Mouse (Mus musculus) forebrain, embryonic 16.5 days (tissue): ENCODE measurements around the gene Fzr1. TPM values are rescaled to one million over a fixed set of nuclear protein-coding genes. Genes with fewer than 3 reads are reported as not detected.
A peak's percentile ranks its signal among the peaks of the same experiment; 100 is the strongest.

ENCODE experiments used
- ATAC-seq: fragments of 200-750 bp; cut with Nextera tagmentation; 2 replicates; pipeline ENCODE4 v1.8.0; 2017; ENCODE audit warnings: mild to moderate bottlenecking, moderate library complexity
- H3K27ac ChIP-seq: fragments of 300-500 bp; sonication (generic); 2 replicates; pipeline ENCODE4 v1.5.1; 2014; ENCODE audit warnings: low read length, control low read depth
- H3K27me3 ChIP-seq: fragments of 300-500 bp; sonication (generic); replicated peaks from 2 replicates; pipeline ENCODE4 v1.6.1; 2014; ENCODE audit warnings: low read length; ENCODE audit not compliant: control insufficient read depth, insufficient read depth
- H3K36me3 ChIP-seq: fragments of 300-500 bp; sonication (generic); 2 replicates; pipeline ENCODE4 v1.6.1; 2014; ENCODE audit not compliant: control insufficient read depth, insufficient read depth
- H3K4me1 ChIP-seq: fragments of 300-500 bp; sonication (generic); replicated peaks from 2 replicates; pipeline ENCODE4 v1.6.1; 2014; ENCODE audit warnings: low read length; ENCODE audit not compliant: control insufficient read depth, insufficient read depth
- H3K4me2 ChIP-seq: fragments of 300-500 bp; sonication (generic); 2 replicates; pipeline ENCODE4 v1.6.1; 2014; ENCODE audit warnings: mild to moderate bottlenecking, low read length, control low read depth
- H3K4me3 ChIP-seq: fragments of 300-500 bp; sonication (generic); replicated peaks from 2 replicates; pipeline ENCODE4 v1.5.1; 2014; ENCODE audit warnings: mild to moderate bottlenecking, low read length, control low read depth
- H3K9ac ChIP-seq: fragments of 300-500 bp; sonication (generic); replicated peaks from 2 replicates; pipeline ENCODE4 v1.6.1; 2014; ENCODE audit warnings: low read depth, low read length, control low read depth
- H3K9me3 ChIP-seq: fragments of 300-500 bp; sonication (generic); 2 replicates; pipeline ENCODE4 v1.6.1; 2016; ENCODE audit warnings: low read length; ENCODE audit not compliant: control insufficient read depth
- WGBS: fragments of 180-500 bp; shearing (Covaris S2); extraction: QIAGEN DNeasy Blood & Tissue Kit; methylation state at CpG from one replicate; pipeline ENCODE4 v1.1.7; 2014; 5-methylcytosine and 5-hydroxymethylcytosine counted together
- polyA plus RNA-seq: library from polyadenylated mRNA; unstranded; fragments of >200 nt; fragmentation: Nextera tagmentation; extraction: Ambion mirVana; gene quantifications from 2 replicates; pipeline ENCODE4 v1.2.1, GENCODE M21; 2015

Fzr1 gene
- polyA plus RNA-seq, result 121 and 133 TPM in 2 replicates

GRCm38 (mm10) chr10:81377793-81378552, at the start of gene Fzr1:
Gene Fzr1, minus strand, starts transcription at chr10:81378516.
- WGBS, result under 1% methylated on average over 54 of the region's 59 CpGs

DNA sequence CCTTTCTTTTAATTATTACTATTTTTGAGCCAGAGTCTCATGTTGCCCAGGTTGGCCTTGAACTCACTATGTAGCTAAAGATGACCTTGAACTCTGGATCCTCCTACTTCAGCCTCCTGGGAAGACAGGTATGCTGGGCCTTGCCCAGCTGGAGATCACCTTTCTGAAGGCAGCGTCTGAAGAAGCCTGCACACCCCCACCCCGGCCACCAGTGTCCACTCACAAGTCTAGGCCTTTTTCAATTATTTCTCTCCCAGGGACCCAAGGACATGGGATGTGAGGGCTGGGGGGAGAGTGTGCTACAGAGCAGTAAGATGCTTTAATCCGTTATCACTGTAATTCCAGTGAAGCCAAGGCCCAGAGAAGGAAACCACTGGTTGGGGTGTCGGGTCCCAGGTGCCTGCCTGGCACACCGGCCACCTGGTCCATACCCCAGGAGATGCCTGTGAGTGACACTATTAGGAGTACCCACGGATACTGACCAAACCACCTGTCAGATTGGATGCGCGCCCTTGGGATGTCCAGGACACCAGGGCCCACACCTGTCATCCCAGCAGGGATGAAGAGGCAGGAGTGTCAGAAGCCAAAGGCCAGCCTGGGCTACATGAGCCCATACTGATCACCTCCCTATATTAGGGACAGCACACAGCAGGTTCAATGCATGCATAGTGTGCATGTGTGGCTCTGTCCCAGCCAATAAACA, 49.6 kb upstream of the Fzr1 start:
- peaks cover 3% of the 10 kb centered on the region; the same call in 1 of the 2 replicates for H3K27me3 ChIP-seq
- no peak overlapping the region for H3K4me3 ChIP-seq
- H3K4me1 ChIP-seq, result peaks cover 51% of the 10 kb centered on the region
- H3K9me3 ChIP-seq, result no peaks in the 10 kb centered on the region
- ATAC-seq, result no peak
- H3K4me2 ChIP-seq, result no peak overlapping the region
- WGBS, result 80% methylated on average over 8 of the region's 8 CpGs
- H3K36me3 ChIP-seq, result no peaks in the 10 kb centered on the region
- H3K9ac ChIP-seq, result no peak overlapping the region
- no peak overlapping the region for H3K27ac ChIP-seq

More at GRCm38 (mm10) chr10:81377793-81378552, at the start of gene Fzr1:
- peak within 1 kb of the TSS; percentile 78 for H3K4me3 ChIP-seq
- H3K27ac ChIP-seq, result peak within 1 kb of the TSS; percentile 70
- H3K27me3 ChIP-seq, result no peaks in the 10 kb centered on the region
- peak within 1 kb of the TSS; percentile 88 for H3K9ac ChIP-seq
- H3K4me1 ChIP-seq, result peaks cover 24% of the 10 kb centered on the region
- no peaks in the 10 kb centered on the region for H3K9me3 ChIP-seq
- peak within 1 kb of the TSS; percentile 89 for H3K4me2 ChIP-seq
- 0 out of 2 replicates have a peak, but pooled peaks cover 2% of the 10 kb centered on the region for H3K36me3 ChIP-seq
- peak; percentile 64; the same call in 1 of the 2 replicates for ATAC-seq

DNA sequence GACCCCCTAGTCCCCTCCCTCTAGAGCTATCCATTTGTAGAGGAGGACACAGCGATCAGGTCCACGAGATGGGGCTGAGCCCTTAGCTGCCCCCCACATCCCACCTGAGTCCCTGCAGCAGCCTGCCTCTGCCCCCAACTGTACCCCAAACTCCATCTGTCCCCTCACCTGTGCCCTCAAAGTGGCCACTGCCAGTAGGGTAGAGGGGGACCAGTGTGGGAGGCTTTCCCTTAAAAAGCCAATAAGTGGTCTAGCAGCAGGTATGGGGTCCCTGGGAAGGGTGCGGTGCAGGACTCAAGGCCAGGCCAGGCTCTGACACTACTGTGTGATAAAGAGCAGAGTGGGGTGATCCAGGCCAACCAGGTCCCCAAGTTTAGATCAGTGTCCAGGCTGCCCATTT, 49.0 kb upstream of the Fzr1 start:
- WGBS, result 31% methylated on average over 3 of the region's 3 CpGs
- H3K4me3 ChIP-seq, result peak overlapping the region; percentile 45
- ATAC-seq, result no peak
- H3K27ac ChIP-seq, result no peak overlapping the region
- peaks cover 47% of the 10 kb centered on the region for H3K4me1 ChIP-seq
- peak overlapping the region; percentile 58; the same call in 1 of the 2 replicates for H3K9ac ChIP-seq
- no peaks in the 10 kb centered on the region for H3K36me3 ChIP-seq
- H3K4me2 ChIP-seq, result peak overlapping the region; percentile 67
- no peaks in the 10 kb centered on the region for H3K9me3 ChIP-seq
- peaks cover 3% of the 10 kb centered on the region; the same call in 1 of the 2 replicates for H3K27me3 ChIP-seq

DNA sequence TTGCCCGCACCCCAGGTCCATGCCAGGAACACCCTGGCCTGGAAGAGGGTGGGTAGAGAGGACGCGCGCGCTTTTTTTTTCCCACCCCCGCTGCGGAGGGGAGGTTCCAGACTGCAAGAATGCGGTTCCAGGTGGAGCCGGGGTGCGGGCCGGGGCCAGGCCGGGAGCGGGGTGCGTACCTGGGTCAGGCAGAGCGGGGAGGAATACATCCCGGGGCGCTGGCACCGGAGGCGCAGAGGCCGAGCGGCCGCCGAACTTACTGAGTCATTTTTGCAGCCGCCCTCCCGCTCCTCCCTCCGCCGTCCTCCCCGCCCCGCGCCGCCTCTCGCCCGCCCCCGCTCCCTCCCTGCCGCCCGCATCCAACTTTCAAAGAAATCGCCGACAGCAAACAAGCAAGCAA, 48.6 kb upstream of the Fzr1 start:
- H3K27ac ChIP-seq, result no peak overlapping the region
- no peaks in the 10 kb centered on the region for H3K9me3 ChIP-seq
- 2% methylated on average over 30 of the region's 38 CpGs for WGBS
- peaks cover 46% of the 10 kb centered on the region for H3K4me1 ChIP-seq
- peak overlapping the region; percentile 67 for H3K4me2 ChIP-seq
- no peak for ATAC-seq
- no peaks in the 10 kb centered on the region for H3K36me3 ChIP-seq
- peaks cover 3% of the 10 kb centered on the region; the same call in 1 of the 2 replicates for H3K27me3 ChIP-seq
- H3K9ac ChIP-seq, result peak overlapping the region; percentile 58
- peak overlapping the region; percentile 45 for H3K4me3 ChIP-seq

GRCm38 (mm10) chr10:81426081-81426671, 47.9 kb upstream of the Fzr1 start:
- Histone ChIP-seq H3K9me3 (no peaks in the 10 kb centered on the region), H3K4me1 (peaks cover 40% of the 10 kb centered on the region), H3K4me3 (peak overlapping the region; percentile 45), H3K27ac (0 out of 2 replicates have a peak overlapping the region, but pooled peaks have one; percentile 27), H3K9ac (peak overlapping the region; percentile 58), H3K4me2 (peak overlapping the region; percentile 67), H3K27me3 (peaks cover 3% of the 10 kb centered on the region; the same call in 1 of the 2 replicates), H3K36me3 (no peaks in the 10 kb centered on the region)
- no peak for ATAC-seq
- under 1% methylated on average over 20 of the region's 33 CpGs for WGBS

DNA sequence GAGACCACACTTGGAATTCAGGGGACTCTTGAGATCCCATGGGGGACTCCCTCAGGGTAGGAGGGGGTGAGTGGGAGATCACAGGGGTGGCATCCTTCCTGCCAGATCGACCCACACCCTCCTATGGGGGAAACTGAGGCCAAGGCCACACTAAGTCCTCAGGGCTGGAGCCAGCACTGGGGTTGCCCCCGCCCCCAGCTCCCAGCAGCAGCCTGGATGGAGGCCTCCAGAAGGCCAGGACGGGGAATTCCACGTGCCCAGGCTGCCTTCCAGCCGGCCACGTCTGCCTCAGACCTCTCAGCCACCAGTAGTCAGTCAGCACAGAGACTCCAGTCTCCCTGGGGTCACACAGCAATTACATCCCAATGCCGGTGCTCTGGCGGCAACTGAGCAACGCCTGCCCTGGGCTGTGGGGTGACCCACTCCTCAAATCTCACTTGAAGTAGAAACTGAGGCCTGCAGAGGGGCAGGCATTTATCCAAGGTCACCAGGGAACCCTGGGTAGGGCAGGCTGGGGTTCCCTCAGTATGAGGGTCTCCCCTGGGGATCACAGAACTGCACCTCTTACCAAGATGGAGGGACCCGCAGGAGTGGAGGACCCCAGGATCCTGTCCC, 47.0 kb upstream of the Fzr1 start:
- peak overlapping the region; percentile 47 for H3K27ac ChIP-seq
- WGBS, result 32% methylated on average over 10 of the region's 10 CpGs
- no peaks in the 10 kb centered on the region for H3K9me3 ChIP-seq
- peak overlapping the region; percentile 67 for H3K4me2 ChIP-seq
- peaks cover 37% of the 10 kb centered on the region for H3K4me1 ChIP-seq
- H3K4me3 ChIP-seq, result no peak overlapping the region
- peaks cover 3% of the 10 kb centered on the region; the same call in 1 of the 2 replicates for H3K27me3 ChIP-seq
- ATAC-seq, result no peak
- no peaks in the 10 kb centered on the region for H3K36me3 ChIP-seq
- 0 out of 2 replicates have a peak overlapping the region, but pooled peaks have one; percentile 17 for H3K9ac ChIP-seq

DNA sequence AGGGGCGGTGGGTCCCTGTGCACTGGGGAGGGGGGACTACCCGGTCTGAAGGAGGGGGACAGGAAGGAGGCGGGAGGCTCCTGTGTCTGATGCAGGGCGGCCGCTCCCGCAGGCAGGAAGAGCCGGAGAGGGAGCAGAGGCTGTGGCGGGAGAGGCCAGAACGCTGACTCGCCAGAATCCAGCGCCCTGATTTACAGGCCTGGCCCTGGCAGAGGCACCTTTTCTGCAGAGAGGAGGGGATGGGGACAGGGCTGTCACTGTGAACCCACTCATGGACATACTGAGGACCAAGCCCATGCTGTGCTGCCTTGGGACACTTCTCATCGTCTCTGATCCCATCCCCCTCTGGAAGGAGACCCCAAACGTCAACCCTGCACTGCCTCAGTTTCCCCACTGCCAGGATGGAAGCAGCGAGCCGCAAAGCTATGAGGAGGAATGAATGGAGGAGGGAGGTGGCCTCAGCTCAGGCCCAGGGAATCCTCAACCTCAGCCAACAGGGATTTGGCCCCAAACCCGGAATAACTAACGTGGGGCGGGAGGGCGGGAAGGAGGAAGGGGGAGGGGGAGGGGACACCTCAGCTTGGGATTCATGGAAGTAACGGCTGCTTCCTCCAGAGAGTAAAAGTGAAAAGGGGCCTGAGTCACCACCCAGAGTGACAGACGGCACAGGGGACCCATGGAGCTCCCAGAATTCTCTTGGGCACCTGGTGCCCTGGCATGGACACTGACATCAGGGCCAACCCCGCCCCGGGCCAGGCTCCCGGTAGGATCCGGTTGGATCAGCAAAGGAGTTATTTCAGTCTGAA, 46.1 kb upstream of the Fzr1 start:
- no peak overlapping the region for H3K9ac ChIP-seq
- no peaks in the 10 kb centered on the region for H3K9me3 ChIP-seq
- H3K36me3 ChIP-seq, result no peaks in the 10 kb centered on the region
- H3K4me3 ChIP-seq, result no peak overlapping the region
- H3K4me2 ChIP-seq, result peak overlapping the region; percentile 20
- peaks cover 3% of the 10 kb centered on the region; the same call in 1 of the 2 replicates for H3K27me3 ChIP-seq
- WGBS, result 6% methylated on average over 22 of the region's 25 CpGs
- no peak for ATAC-seq
- H3K27ac ChIP-seq, result peak overlapping the region; percentile 47; the same call in 1 of the 2 replicates
- peaks cover 34% of the 10 kb centered on the region for H3K4me1 ChIP-seq

DNA sequence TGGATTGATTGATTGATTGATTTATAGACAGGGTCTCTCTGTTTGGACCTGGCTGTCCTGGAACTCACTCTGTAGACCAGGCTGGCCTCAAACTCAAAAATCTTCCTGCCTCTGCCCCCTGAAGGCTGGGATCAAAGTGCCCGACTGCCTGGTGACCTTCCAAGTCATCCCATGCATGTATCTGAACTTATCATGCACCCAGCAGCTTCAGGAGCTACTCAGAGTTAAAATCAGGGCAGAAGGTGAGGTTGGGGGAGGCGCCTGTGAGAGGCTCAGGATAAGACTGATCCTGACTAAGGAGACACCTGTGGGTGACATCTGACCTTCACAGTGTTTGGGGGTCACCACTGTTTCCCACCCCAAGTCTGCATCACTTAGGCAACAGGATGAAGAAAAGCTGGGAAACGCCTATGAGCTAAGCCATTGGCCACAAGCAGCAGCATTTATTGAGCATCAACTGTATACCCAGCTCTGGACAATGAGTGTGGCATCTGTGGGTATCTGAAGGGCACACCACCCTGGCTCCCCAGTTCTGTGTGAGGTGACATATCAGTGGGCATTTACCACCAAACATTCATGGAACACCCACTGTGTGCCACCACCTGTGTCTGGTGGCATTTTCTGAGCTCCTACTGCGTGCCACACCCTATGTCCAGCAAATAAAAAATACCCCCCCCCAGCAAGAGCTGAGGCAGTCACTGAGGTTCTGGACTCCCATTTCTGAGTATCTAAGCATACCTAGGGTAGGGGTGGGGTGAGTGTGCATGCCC, 45.3 kb upstream of the Fzr1 start:
- Histone ChIP-seq H3K36me3 (no peaks in the 10 kb centered on the region), H3K27ac (no peak overlapping the region), H3K4me2 (no peak overlapping the region), H3K9ac (no peak overlapping the region), H3K4me3 (no peak overlapping the region), H3K4me1 (peaks cover 36% of the 10 kb centered on the region), H3K27me3 (peaks cover 3% of the 10 kb centered on the region; the same call in 1 of the 2 replicates), H3K9me3 (no peaks in the 10 kb centered on the region)
- ATAC-seq, result no peak
- WGBS, result 68% methylated on average over 4 of the region's 4 CpGs
